7 mouse cellular contexts compared by ENCODE assay signal in the genomic region with DNA sequence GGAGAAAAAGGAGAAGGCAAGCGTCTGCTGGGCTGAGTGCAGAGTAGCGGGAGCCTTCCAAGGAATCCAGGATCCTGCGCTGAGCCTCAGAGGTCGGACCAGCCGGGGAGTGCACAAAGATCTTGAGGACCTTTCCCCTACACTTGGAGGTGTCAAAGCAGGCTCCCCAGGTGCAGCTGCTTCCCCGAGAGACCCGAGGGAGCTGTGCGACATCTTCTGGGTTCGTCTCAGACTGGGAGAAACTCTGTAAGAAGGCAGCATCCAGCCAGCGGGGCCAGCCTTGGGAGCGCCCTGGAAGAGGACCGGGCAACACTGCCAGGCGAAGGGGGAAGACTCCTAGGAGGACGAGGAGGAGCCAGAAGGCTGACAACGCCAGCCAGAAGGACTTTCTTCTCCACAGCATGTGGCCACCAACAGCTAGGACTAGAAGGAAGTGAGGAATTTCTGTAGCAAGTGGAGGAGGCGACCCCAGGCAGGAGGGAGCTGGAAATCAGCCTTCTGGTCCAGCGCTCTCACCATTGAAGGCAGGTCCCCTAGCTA. TPM values are rescaled to one million over a fixed set of nuclear protein-coding genes. Genes with fewer than 3 reads are reported as not detected.
A peak's percentile ranks its signal among the peaks of the same experiment; 100 is the strongest.
DNase-seq lines count a peak whose midpoint lies in the region; ATAC-seq and TF ChIP-seq lines count a peak whose summit lies in the region.

No protein-coding gene starts in this region.

- ATAC-seq in embryonic facial prominence, embryonic 11.5 days (replicated peaks; ENCODE audit: insufficient number of reproducible peaks, low FRiP score, low TSS enrichment, low read depth) = no peak
- ATAC-seq in hindbrain, embryonic 12.5 days (ENCODE audit: low FRiP score) = no peak
- ATAC-seq in midbrain, embryonic 13.5 days = no peak

- DNase-seq in lung, adult 2 months = peak; percentile 31
- DNase-seq in lung, adult 18-20 months = no peak
- DNase-seq in embryonic facial prominence, embryonic 11.5 days (ENCODE audit: low spot score) = no peak
- DNase-seq in retina, postnatal 1 day = no peak
- DNase-seq in thymus, postnatal 36 days = no peak

- H3K4me3 ChIP-seq in lung, adult 2 months (replicated peaks; ENCODE audit: extremely low read depth, low read depth, low read length) = no peak overlapping the region
- peak overlapping the region; percentile 41 for H3K4me3 ChIP-seq in embryonic facial prominence, embryonic 11.5 days (ENCODE audit: low read depth, low read length)
- peak overlapping the region; percentile 55 for H3K4me3 ChIP-seq in hindbrain, embryonic 12.5 days
- peak overlapping the region; percentile 53 for H3K4me3 ChIP-seq in midbrain, embryonic 13.5 days (replicated peaks)

- WGBS in lung, adult 2 months = under 1% methylated on average over 17 of the region's 17 CpGs
- WGBS in embryonic facial prominence, embryonic 11.5 days = under 1% methylated on average over 17 of the region's 17 CpGs
- under 1% methylated on average over 17 of the region's 17 CpGs for WGBS in hindbrain, embryonic 12.5 days
- under 1% methylated on average over 17 of the region's 17 CpGs for WGBS in midbrain, embryonic 13.5 days

- no peaks in the 10 kb centered on the region for H3K36me3 ChIP-seq in embryonic facial prominence, embryonic 11.5 days (replicated peaks; ENCODE audit: control insufficient read depth, insufficient read depth, low read depth, low read length)
- no peaks in the 10 kb centered on the region for H3K36me3 ChIP-seq in hindbrain, embryonic 12.5 days
- no peaks in the 10 kb centered on the region for H3K36me3 ChIP-seq in midbrain, embryonic 13.5 days

- peaks cover 24% of the 10 kb centered on the region for H3K27me3 ChIP-seq in embryonic facial prominence, embryonic 11.5 days (ENCODE audit: control insufficient read depth, insufficient read depth, low read length)
- peaks cover 59% of the 10 kb centered on the region for H3K27me3 ChIP-seq in hindbrain, embryonic 12.5 days
- peaks cover 48% of the 10 kb centered on the region for H3K27me3 ChIP-seq in midbrain, embryonic 13.5 days

- TF ChIP-seq POLR2A in lung, adult 2 months (IDR thresholded peaks at IDR 0.05; ENCODE audit: borderline replicate concordance, extremely low read depth, low read depth, low read length) = no peak

- peak overlapping the region; percentile 32 for H3K9ac ChIP-seq in embryonic facial prominence, embryonic 11.5 days (replicated peaks; ENCODE audit: low read length)
- no peak overlapping the region; the same call in 1 of the 2 replicates for H3K9ac ChIP-seq in hindbrain, embryonic 12.5 days
- 0 out of 2 replicates have a peak overlapping the region, but pooled peaks have one; percentile 33 for H3K9ac ChIP-seq in midbrain, embryonic 13.5 days (replicated peaks)

- peaks cover 7% of the 10 kb centered on the region; the same call in 1 of the 2 replicates for H3K4me1 ChIP-seq in lung, adult 2 months (ENCODE audit: control insufficient read depth, insufficient read depth, low read length)
- H3K4me1 ChIP-seq in embryonic facial prominence, embryonic 11.5 days (ENCODE audit: control insufficient read depth, insufficient read depth, low read length) = peaks cover 7% of the 10 kb centered on the region
- peaks cover 19% of the 10 kb centered on the region for H3K4me1 ChIP-seq in hindbrain, embryonic 12.5 days
- peaks cover 22% of the 10 kb centered on the region for H3K4me1 ChIP-seq in midbrain, embryonic 13.5 days (replicated peaks)

- H3K27ac ChIP-seq in embryonic facial prominence, embryonic 11.5 days (replicated peaks; ENCODE audit: low read depth, low read length) = no peak overlapping the region
- H3K27ac ChIP-seq in hindbrain, embryonic 12.5 days = no peak overlapping the region
- no peak overlapping the region for H3K27ac ChIP-seq in midbrain, embryonic 13.5 days

- TF ChIP-seq CTCF in lung, adult 2 months (IDR thresholded peaks at IDR 0.05; ENCODE audit: insufficient read depth, low read length) = no peak

- H3K9me3 ChIP-seq in embryonic facial prominence, embryonic 11.5 days (replicated peaks; ENCODE audit: control insufficient read depth, low read length) = no peaks in the 10 kb centered on the region
- no peaks in the 10 kb centered on the region for H3K9me3 ChIP-seq in hindbrain, embryonic 12.5 days (replicated peaks)
- H3K9me3 ChIP-seq in midbrain, embryonic 13.5 days = no peaks in the 10 kb centered on the region

- peak overlapping the region; percentile 40 for H3K4me2 ChIP-seq in embryonic facial prominence, embryonic 11.5 days (ENCODE audit: low read depth, low read length)
- peak overlapping the region; percentile 97 for H3K4me2 ChIP-seq in hindbrain, embryonic 12.5 days (replicated peaks)
- H3K4me2 ChIP-seq in midbrain, embryonic 13.5 days (replicated peaks) = peak overlapping the region; percentile 96

RNA-seq across cellular contexts. Expression of gene Extl1, which starts 12.3 kb away (rescaled TPM):
- polyA plus RNA-seq in lung, adult 2 months (2012; rRNA removed) = 1.9 and 3.7 TPM in 2 replicates
- polyA plus RNA-seq in embryonic facial prominence, embryonic 11.5 days (2014; fragmentation: Nextera tagmentation; extraction: Ambion mirVana) = 0.38 and 0.71 TPM in 2 replicates
- 1.2 and 1.7 TPM in 2 replicates for polyA plus RNA-seq in hindbrain, embryonic 12.5 days (2016; fragmentation: Nextera tagmentation; extraction: Ambion mirVana)
- polyA plus RNA-seq in midbrain, embryonic 13.5 days (2015; fragmentation: Nextera tagmentation; extraction: Ambion mirVana) = 0.16 and 0.40 TPM in 2 replicates

RNA-seq across cellular contexts. Expression of gene Pafah2, which starts 24.7 kb away (rescaled TPM):
- 35.6 and 41.0 TPM in 2 replicates for polyA plus RNA-seq in lung, adult 2 months (2012; rRNA removed)
- polyA plus RNA-seq in embryonic facial prominence, embryonic 11.5 days (2014; fragmentation: Nextera tagmentation; extraction: Ambion mirVana) = 9.4 and 9.9 TPM in 2 replicates
- 9.2 and 10.7 TPM in 2 replicates for polyA plus RNA-seq in hindbrain, embryonic 12.5 days (2016; fragmentation: Nextera tagmentation; extraction: Ambion mirVana)
- 6.4 and 6.6 TPM in 2 replicates for polyA plus RNA-seq in midbrain, embryonic 13.5 days (2015; fragmentation: Nextera tagmentation; extraction: Ambion mirVana)

RNA-seq across cellular contexts. Expression of gene Slc30a2, which starts 28.4 kb away (rescaled TPM):
- 0.41 and 0.51 TPM in 2 replicates for polyA plus RNA-seq in lung, adult 2 months (2012; rRNA removed)
- polyA plus RNA-seq in embryonic facial prominence, embryonic 11.5 days (2014; fragmentation: Nextera tagmentation; extraction: Ambion mirVana) = 0.07 TPM in 1 of 2 replicates, not detected in the other
- not detected in 2 replicates for polyA plus RNA-seq in hindbrain, embryonic 12.5 days (2016; fragmentation: Nextera tagmentation; extraction: Ambion mirVana)
- 0.05 and 0.12 TPM in 2 replicates for polyA plus RNA-seq in midbrain, embryonic 13.5 days (2015; fragmentation: Nextera tagmentation; extraction: Ambion mirVana)

RNA-seq across cellular contexts. Expression of gene Trim63, which starts 56.5 kb away (rescaled TPM):
- 2.0 and 4.6 TPM in 2 replicates for polyA plus RNA-seq in lung, adult 2 months (2012; rRNA removed)
- 0.39 TPM in 1 of 2 replicates, not detected in the other for polyA plus RNA-seq in embryonic facial prominence, embryonic 11.5 days (2014; fragmentation: Nextera tagmentation; extraction: Ambion mirVana)
- polyA plus RNA-seq in hindbrain, embryonic 12.5 days (2016; fragmentation: Nextera tagmentation; extraction: Ambion mirVana) = 0.54 and 1.6 TPM in 2 replicates
- polyA plus RNA-seq in midbrain, embryonic 13.5 days (2015; fragmentation: Nextera tagmentation; extraction: Ambion mirVana) = 0.11 and 0.21 TPM in 2 replicates

Comparison
In these comparisons a context has a peak if more than half of its experiments do, and no peak if none do; other contexts are left out.
1. H3K4me2 ChIP-seq: peak in every context shown above with its lines; median percentile 97 in hindbrain, embryonic 12.5 days; 96 in midbrain, embryonic 13.5 days; 40 in embryonic facial prominence, embryonic 11.5 days.